19 mouse cellular contexts compared by ENCODE assay signal in genomic region chr11:68250106-68250505, GRCm38 (mm10).
A peak's percentile ranks its signal among the peaks of the same experiment; 100 is the strongest.
DNase-seq lines count a peak whose midpoint lies in the region; ATAC-seq lines count a peak whose summit lies in the region.
"Had no signal": no experiment of that assay in that cellular context is flagged by ENCODE, and none has a peak within 500 bp of the region (broad histone marks: within the 10 kb centered on the region; RNA-seq: fewer than 3 reads in every experiment).

No protein-coding gene starts in this region.

- WGBS in hindbrain, embryonic 12.5 days, result 59% methylated on average over 6 of the region's 6 CpGs
- 47% methylated on average over 6 of the region's 6 CpGs for WGBS in hindbrain, embryonic 16.5 days
- 82% methylated on average over 6 of the region's 6 CpGs for WGBS in midbrain, embryonic 10.5 days
- 63% methylated on average over 6 of the region's 6 CpGs for WGBS in midbrain, embryonic 16.5 days
- WGBS in neural tube, embryonic 14.5 days, result 55% methylated on average over 6 of the region's 6 CpGs
- WGBS in embryonic facial prominence, embryonic 15.5 days, result 42% methylated on average over 6 of the region's 6 CpGs

- H3K4me2 ChIP-seq in hindbrain, embryonic 12.5 days (replicated peaks), result no peak overlapping the region
- H3K4me2 ChIP-seq in hindbrain, embryonic 16.5 days (ENCODE audit: low read length), result no peak overlapping the region
- no peak overlapping the region for H3K4me2 ChIP-seq in midbrain, embryonic 16.5 days (ENCODE audit: low read length)
- H3K4me2 ChIP-seq in neural tube, embryonic 14.5 days (ENCODE audit: low read depth, low read length), result no peak overlapping the region
- H3K4me2 ChIP-seq in embryonic facial prominence, embryonic 15.5 days (replicated peaks), result no peak overlapping the region
- H3K4me2 ChIP-seq: heart, embryonic 12.5 days; hindbrain, embryonic 15.5 days had no signal

- ATAC-seq in hindbrain, embryonic 12.5 days (ENCODE audit: low FRiP score), result peak; percentile 56
- no peak for ATAC-seq in hindbrain, embryonic 16.5 days
- no peak for ATAC-seq in midbrain, embryonic 16.5 days
- 0 out of 2 replicates have a peak, but pooled peaks have one; percentile 38 for ATAC-seq in neural tube, embryonic 14.5 days (ENCODE audit: low read depth)
- ATAC-seq in embryonic facial prominence, embryonic 15.5 days (ENCODE audit: insufficient number of reproducible peaks, low FRiP score, low TSS enrichment, low read depth), result peak; percentile 69
- ATAC-seq: forebrain, embryonic 16.5 days; inflammation-experienced regulatory T-cells, adult 6 months had no signal

- H3K4me1 ChIP-seq in hindbrain, embryonic 12.5 days, result peaks cover 16% of the 10 kb centered on the region
- H3K4me1 ChIP-seq in hindbrain, embryonic 16.5 days (ENCODE audit: control insufficient read depth, insufficient read depth, low read depth, low read length), result peaks cover 2% of the 10 kb centered on the region; the same call in 1 of the 2 replicates
- H3K4me1 ChIP-seq in midbrain, embryonic 10.5 days, result peaks cover 39% of the 10 kb centered on the region
- H3K4me1 ChIP-seq in midbrain, embryonic 16.5 days (ENCODE audit: control insufficient read depth, insufficient read depth, low read length), result peaks cover under 1% of the 10 kb centered on the region; the same call in 1 of the 2 replicates
- 0 out of 2 replicates have a peak, but pooled peaks cover 4% of the 10 kb centered on the region for H3K4me1 ChIP-seq in neural tube, embryonic 14.5 days (ENCODE audit: control insufficient read depth, insufficient read depth, low read length)
- H3K4me1 ChIP-seq in embryonic facial prominence, embryonic 15.5 days, result peaks cover 6% of the 10 kb centered on the region
- H3K4me1 ChIP-seq: heart, embryonic 12.5 days had no signal

- H3K27ac ChIP-seq in hindbrain, embryonic 12.5 days, result no peak overlapping the region
- H3K27ac ChIP-seq in hindbrain, embryonic 16.5 days (ENCODE audit: low read depth, low read length), result no peak overlapping the region
- H3K27ac ChIP-seq in midbrain, embryonic 10.5 days (replicated peaks), result peak overlapping the region; percentile 35
- no peak overlapping the region for H3K27ac ChIP-seq in midbrain, embryonic 16.5 days (ENCODE audit: low read length)
- no peak overlapping the region for H3K27ac ChIP-seq in neural tube, embryonic 14.5 days (ENCODE audit: low read depth, low read length)
- H3K27ac ChIP-seq in embryonic facial prominence, embryonic 15.5 days (replicated peaks), result no peak overlapping the region
- H3K27ac ChIP-seq: hindbrain, embryonic 15.5 days had no signal

- no peaks in the 10 kb centered on the region for H3K9me3 ChIP-seq in hindbrain, embryonic 12.5 days (replicated peaks)
- H3K9me3 ChIP-seq in hindbrain, embryonic 16.5 days (ENCODE audit: control insufficient read depth, low read length), result no peaks in the 10 kb centered on the region
- no peaks in the 10 kb centered on the region for H3K9me3 ChIP-seq in midbrain, embryonic 10.5 days (replicated peaks)
- no peaks in the 10 kb centered on the region for H3K9me3 ChIP-seq in midbrain, embryonic 16.5 days (replicated peaks; ENCODE audit: control insufficient read depth, low read length, poor library complexity, severe bottlenecking)
- no peaks in the 10 kb centered on the region for H3K9me3 ChIP-seq in neural tube, embryonic 14.5 days (ENCODE audit: control insufficient read depth, low read length)
- no peaks in the 10 kb centered on the region for H3K9me3 ChIP-seq in embryonic facial prominence, embryonic 15.5 days (replicated peaks)
- H3K9me3 ChIP-seq: G1E; heart, embryonic 12.5 days; hindbrain, embryonic 15.5 days had no signal

- H3K4me3 ChIP-seq in hindbrain, embryonic 12.5 days, result no peak overlapping the region
- H3K4me3 ChIP-seq in hindbrain, embryonic 16.5 days (ENCODE audit: low read length), result no peak overlapping the region
- H3K4me3 ChIP-seq in midbrain, embryonic 10.5 days, result no peak overlapping the region
- no peak overlapping the region for H3K4me3 ChIP-seq in midbrain, embryonic 16.5 days (ENCODE audit: low read depth, low read length)
- H3K4me3 ChIP-seq in neural tube, embryonic 14.5 days (ENCODE audit: low read depth, low read length), result no peak overlapping the region
- H3K4me3 ChIP-seq in embryonic facial prominence, embryonic 15.5 days (replicated peaks), result no peak overlapping the region
- H3K4me3 ChIP-seq: heart, embryonic 12.5 days; hindbrain, embryonic 15.5 days had no signal

- no peak for DNase-seq in midbrain, embryonic 10.5 days (ENCODE audit: low spot score)
- DNase-seq in neural tube, embryonic 10.5 days (ENCODE audit: extremely low spot score, low spot score), result no peak
- DNase-seq in cerebellum, adult 11 months, result no peak
- DNase-seq: adrenal gland, adult 8-10 months; adrenal gland, postnatal 36 days; cerebellum, adult 11-12 months; cerebellum, adult 9-10 months; cerebellum, postnatal 25 days; gastrocnemius, postnatal 14 days had no signal

- peaks cover 23% of the 10 kb centered on the region for H3K27me3 ChIP-seq in hindbrain, embryonic 12.5 days
- peaks cover 4% of the 10 kb centered on the region; the same call in 1 of the 2 replicates for H3K27me3 ChIP-seq in hindbrain, embryonic 16.5 days (replicated peaks; ENCODE audit: control insufficient read depth, insufficient read depth, low read length)
- H3K27me3 ChIP-seq in midbrain, embryonic 10.5 days (ENCODE audit: low read depth, poor library complexity, severe bottlenecking), result peaks cover 34% of the 10 kb centered on the region
- H3K27me3 ChIP-seq in midbrain, embryonic 16.5 days (ENCODE audit: control insufficient read depth, insufficient read depth, low read depth, low read length), result peaks cover 5% of the 10 kb centered on the region
- H3K27me3 ChIP-seq in neural tube, embryonic 14.5 days (ENCODE audit: control insufficient read depth, insufficient read depth, low read length), result no peaks in the 10 kb centered on the region
- H3K27me3 ChIP-seq in embryonic facial prominence, embryonic 15.5 days, result no peaks in the 10 kb centered on the region

- H3K36me3 ChIP-seq in hindbrain, embryonic 12.5 days, result peaks cover 7% of the 10 kb centered on the region
- H3K36me3 ChIP-seq in hindbrain, embryonic 16.5 days (ENCODE audit: control insufficient read depth, insufficient read depth, low read length), result no peaks in the 10 kb centered on the region
- peaks cover 66% of the 10 kb centered on the region for H3K36me3 ChIP-seq in midbrain, embryonic 10.5 days
- H3K36me3 ChIP-seq in midbrain, embryonic 16.5 days (ENCODE audit: control insufficient read depth, insufficient read depth, low read length), result no peaks in the 10 kb centered on the region
- no peaks in the 10 kb centered on the region for H3K36me3 ChIP-seq in neural tube, embryonic 14.5 days (ENCODE audit: control insufficient read depth, insufficient read depth, low read length)
- no peaks in the 10 kb centered on the region for H3K36me3 ChIP-seq in embryonic facial prominence, embryonic 15.5 days
- H3K36me3 ChIP-seq: G1E; heart, embryonic 12.5 days; hindbrain, embryonic 15.5 days had no signal

- H3K9ac ChIP-seq in hindbrain, embryonic 12.5 days, result no peak overlapping the region
- H3K9ac ChIP-seq in hindbrain, embryonic 16.5 days (ENCODE audit: low read depth, low read length), result no peak overlapping the region
- no peak overlapping the region for H3K9ac ChIP-seq in midbrain, embryonic 16.5 days (ENCODE audit: low read depth, low read length)
- H3K9ac ChIP-seq in neural tube, embryonic 14.5 days (replicated peaks; ENCODE audit: low read depth, low read length), result no peak overlapping the region
- H3K9ac ChIP-seq in embryonic facial prominence, embryonic 15.5 days, result no peak overlapping the region
- H3K9ac ChIP-seq: heart, embryonic 12.5 days; hindbrain, embryonic 15.5 days had no signal

Comparison
In these comparisons a context has a peak if more than half of its experiments do, and no peak if none do; other contexts are left out.
1. ATAC-seq: peak in hindbrain, embryonic 12.5 days (single experiment), neural tube, embryonic 14.5 days (single experiment) and embryonic facial prominence, embryonic 15.5 days (single experiment); none in hindbrain, embryonic 16.5 days (single experiment) and midbrain, embryonic 16.5 days (single experiment).